Mouse (Mus musculus) layer of hippocampus, postnatal 25 days (tissue): Measurements from ENCODE around the gene Prkar2b. TPM values are rescaled to one million over a fixed set of nuclear protein-coding genes. Genes with fewer than 3 reads are reported as not detected.
A peak's percentile ranks its signal among the peaks of the same experiment; 100 is the strongest.

Experiments used
- DNase-seq, 2 experiments: peaks; one replicate each; pipeline ENCODE4 v3.0.0; 2022; ENCODE audit warnings: mixed read lengths in 2 of 2, low spot score in 1 of 2; ENCODE audit errors: extremely low spot score in 1 of 2
- total RNA-seq, 2 experiments: library from RNA; stranded (reverse); gene quantifications; 2 replicates each; pipeline ENCODE4 v1.2.3; 2021

Gene Prkar2b
- total RNA-seq, 2 experiments from 2014 or later = 38.3 to 38.9 TPM

DNA sequence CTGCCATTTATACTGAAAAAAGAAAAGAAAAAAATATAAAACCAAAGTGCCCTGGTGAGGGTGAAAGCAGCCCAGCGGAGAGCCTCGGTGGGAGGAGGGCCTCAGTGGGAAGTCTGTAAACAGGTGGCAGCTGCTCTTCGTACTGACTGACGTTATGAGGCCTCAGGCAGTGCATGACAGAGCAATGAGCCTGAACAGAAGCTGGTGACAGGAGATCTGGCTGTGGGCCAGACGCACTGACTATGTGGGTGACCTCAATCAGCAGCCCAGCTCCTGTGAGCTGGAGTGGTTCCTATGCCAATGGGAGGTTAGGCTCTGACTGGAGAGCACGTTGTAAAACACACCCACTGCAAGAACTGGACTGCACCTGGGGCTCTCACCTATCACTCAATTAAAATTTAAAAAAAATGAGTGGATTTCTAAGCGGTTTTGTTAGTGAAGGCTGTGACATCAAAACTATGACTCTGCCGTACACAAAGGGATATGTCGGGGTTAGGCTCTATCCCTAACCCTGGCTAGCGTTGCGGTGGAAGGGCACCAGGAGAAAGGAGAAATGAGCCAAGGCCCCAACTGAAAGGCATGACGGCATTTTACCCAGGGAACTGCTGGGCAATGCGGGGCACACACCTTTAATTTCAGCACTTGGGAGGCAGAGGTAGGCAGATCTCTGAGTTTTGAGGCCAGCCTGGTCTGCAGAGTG lies 87.5 kb downstream of the Prkar2b start:
- DNase-seq = peak in 1 of 2 experiments; percentile 50

DNA sequence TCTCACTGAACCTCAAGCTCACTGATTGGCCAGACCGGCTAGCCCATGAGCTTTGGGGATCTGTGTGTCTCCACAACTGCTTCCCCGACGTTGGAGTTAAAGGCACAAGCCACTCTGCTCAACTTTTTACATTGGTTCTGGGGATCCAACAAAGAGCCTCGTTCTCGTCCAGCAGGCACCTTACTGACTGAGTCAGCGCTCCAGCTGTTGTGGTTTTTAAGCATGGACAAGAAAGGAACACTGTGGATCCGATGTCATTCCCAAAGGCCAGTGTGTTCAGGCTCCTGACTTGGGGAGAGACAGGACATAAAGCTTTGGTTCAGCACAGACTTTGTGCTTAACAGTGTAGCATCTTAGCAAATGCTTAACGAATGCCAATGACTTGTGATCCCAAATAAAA lies 89.5 kb downstream of the Prkar2b start:
- no peak for DNase-seq

DNA sequence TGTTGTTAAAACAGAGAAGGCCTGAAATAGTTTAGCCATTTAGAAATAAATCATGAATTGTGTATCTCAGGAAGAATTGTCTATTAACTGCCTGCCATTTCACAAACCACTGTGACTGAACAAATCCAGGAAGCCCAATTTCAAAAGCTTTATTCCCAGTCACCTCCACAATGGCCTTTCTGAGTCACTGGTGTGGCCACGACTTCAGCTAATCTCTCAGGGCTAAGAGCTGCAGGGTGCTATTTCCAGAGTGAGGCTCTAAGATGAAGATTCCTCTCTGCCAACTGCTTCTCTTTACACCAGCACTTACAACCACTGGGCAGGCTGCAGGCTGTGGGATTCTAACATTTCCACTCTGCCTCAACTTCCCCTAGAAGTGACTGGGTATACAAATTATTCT lies 92.0 kb downstream of the Prkar2b start:
- DNase-seq = no peak

DNA sequence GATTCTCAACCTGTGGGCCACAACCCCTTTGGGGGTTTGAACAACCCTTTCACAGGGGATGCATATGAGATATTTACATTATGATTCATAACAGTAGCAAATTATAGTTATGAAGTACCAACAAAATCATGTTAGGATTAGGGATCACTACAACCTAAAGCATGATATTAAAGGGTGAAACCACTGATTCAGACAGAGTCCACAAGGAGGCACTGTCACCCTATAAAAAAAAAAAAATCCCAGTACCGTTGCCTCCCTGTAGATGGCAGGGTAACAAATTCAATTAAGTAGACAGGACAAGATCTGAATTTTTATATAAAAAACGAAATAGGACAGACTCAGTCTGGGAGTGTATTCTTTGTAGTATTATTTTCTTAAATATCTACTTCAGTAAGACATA lies 93.6 kb downstream of the Prkar2b start:
- DNase-seq = no peak

DNA sequence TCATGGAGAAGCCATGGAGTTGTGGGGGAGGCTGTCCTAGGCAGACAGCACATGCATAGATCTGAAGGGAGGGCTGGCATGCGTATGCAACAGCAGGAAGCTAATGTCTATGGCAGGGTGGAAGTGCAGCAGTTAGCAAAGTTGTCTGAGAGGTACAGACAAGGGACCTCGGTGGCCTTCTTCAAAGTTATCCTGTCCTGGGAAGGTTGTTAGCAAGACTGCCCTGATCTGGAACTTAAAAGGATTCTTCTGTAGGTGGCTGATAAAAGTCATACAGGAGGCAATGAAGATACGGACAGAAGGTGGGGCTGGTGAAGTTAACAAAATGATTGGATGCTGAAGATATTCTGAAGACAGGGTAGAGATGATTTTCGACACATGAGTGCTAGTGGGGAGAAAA lies 94.7 kb downstream of the Prkar2b start:
- DNase-seq = no peak

DNA sequence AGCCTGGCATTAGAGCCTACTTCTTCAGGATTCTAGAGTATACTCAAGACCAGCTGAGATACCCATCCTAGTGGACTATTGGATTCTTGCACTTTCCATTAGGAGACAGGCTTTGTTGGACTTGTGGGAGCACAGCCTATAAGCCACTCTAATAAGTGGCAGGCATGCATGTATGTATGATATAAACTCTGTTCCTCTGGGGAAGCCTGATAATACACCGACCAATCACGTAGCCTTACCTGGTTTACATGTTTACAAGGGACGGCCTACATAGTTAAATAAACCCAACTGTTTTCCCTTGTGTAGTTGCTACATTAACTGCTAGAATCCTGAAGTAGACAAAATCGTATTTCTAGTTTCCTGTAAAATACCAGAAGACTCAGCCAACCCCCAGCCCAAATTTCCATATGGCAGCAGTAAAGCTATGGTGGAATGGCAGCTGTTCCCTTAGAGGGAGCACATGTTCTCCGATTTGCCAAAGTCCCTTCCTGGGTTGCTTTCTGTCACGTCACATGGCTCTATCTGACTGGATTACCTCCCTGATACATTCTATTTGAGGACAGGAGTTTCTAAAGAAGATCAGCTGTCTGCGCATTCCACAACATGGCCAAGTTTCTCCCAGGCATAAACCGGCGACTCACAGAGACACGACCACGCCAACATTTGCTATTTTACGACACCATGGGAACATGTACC lies 95.4 kb downstream of the Prkar2b start:
- no peak for DNase-seq

DNA sequence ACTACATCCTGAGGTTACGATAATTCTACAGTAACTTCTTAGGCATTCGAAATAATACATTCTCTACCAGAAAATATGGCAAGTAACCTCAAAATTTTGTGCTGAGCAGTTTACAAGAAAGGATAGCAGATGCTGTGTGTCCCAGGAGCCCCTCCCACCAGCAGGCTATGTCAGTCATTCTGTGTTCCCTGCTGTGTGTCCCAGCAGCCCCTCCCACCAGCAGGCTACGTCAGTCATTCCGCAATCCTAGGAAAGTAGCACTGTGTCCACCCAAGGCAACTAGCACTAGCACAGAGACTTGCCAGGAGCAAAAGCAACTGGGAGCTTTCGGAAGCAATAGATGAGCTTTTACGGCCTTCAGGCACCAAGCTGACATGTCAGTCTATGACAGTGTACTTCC lies 97.0 kb downstream of the Prkar2b start:
- DNase-seq = no peak

DNA sequence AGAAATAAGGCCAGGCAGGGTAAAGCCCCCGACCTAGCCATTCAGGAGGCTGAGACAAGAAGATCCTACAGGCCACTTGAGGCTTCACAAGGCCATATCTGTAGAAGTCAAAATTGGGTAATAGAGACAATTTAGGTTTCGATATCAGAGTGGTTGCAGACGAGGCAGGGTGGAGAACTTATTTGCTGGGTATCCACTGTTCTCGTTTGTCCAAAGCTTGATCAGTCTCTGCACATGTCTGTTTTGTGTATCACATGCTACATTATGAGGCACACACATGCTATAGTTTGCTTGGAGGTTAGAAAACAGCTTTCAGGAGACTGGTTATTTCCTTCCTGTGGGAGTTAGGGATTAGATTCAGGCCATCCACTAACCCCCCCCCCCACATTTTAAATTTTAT lies 105.3 kb downstream of the Prkar2b start:
- DNase-seq = no peak

DNA sequence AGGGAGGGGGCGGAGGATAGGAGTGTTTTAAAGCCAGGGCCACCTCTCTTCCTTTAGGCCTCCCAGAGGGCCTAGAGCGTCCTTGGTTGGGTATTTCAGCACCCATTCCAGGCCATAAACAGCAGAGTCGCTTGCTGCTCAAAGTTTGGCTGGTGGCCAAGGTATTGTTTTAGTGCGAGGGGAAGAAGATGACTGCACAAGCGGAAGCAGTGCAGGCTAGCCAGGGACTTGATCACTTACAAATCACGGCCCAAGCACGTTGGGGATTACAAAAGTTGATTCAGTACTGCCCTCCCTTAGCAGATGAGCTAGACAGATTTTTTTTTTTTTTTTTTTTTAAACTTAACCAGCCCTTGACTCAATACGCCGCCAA lies 110.5 kb downstream of the Prkar2b start:
- DNase-seq = peak in 1 of 2 experiments; percentile 60

DNA sequence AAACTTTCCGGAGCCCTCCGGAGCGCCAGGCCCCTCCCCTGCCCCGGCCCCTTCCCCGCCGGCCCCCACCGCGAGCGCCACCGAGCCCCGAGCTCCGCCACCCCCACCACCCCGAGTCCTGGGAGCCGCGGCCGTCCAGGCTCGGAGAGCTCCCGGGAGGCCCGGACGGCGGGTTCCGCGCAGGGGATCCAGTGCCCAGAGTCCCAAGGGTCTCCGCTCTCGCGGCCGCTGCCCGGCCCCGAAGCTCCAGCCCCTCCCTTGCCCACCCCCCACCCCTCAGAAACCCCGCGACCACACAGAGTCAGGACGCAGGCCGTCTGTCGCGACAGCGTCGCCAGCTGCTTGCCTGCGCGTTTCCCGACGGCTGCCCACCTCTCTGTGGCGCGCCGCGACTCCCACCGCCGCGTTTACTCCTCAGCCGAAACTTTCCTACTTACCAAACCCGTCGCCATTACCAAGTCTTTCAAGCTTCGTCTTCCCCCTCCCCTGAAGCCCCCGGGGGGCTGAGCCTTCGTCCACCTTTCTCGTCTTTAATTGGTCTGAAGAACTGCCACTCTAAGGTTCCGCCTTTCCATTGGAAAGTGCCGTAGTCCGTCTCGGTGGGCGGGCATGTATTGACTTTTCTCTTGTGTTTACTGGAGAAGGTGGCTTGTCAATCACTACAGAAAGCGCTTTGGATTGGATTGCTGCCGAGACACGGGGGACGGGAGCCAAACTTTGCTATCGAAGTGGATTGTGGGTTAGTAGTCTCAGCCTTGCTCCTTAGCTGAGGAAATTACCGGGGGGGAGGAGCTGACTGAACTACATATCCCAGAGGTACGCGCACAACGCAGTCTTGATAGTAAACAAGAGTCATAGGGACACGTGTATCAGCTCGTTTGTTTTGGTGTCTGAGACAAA lies 111.1 kb downstream of the Prkar2b start, which contains the start of gene Hbp1:
Hbp1 (minus strand) TSS at position 777 of the 900 bp plus-strand sequence.
- DNase-seq = peak; percentile 97 to 98

DNA sequence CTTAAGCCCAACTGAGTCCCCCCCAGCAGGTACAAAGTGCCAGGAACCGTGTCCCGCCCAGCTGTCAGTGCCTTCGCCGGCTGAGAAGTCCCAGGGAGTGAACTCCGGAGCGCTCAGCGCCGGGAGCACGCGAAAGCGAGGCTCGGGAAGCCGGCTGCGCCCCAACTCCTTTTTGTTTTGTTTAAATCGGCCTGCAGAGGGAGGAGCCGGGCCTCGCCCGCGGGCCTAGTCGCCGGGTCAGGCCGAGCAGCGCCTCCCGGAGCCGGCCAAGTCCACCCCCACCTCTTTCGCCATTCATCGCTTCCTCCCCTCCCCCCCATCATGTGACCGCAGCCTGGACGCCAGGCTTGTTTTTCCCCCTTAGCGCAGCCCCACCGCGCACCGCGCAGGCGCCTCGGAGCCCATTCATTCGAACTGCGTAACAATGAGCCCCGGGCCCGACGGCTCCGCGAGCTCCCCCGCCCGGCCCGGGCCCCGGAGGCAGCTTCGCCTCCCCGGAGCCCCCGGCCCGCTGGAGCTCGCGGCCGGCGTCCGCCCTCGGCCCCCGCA lies 111.8 kb downstream of the Prkar2b start:
- DNase-seq = peak; percentile 80 to 81

DNA sequence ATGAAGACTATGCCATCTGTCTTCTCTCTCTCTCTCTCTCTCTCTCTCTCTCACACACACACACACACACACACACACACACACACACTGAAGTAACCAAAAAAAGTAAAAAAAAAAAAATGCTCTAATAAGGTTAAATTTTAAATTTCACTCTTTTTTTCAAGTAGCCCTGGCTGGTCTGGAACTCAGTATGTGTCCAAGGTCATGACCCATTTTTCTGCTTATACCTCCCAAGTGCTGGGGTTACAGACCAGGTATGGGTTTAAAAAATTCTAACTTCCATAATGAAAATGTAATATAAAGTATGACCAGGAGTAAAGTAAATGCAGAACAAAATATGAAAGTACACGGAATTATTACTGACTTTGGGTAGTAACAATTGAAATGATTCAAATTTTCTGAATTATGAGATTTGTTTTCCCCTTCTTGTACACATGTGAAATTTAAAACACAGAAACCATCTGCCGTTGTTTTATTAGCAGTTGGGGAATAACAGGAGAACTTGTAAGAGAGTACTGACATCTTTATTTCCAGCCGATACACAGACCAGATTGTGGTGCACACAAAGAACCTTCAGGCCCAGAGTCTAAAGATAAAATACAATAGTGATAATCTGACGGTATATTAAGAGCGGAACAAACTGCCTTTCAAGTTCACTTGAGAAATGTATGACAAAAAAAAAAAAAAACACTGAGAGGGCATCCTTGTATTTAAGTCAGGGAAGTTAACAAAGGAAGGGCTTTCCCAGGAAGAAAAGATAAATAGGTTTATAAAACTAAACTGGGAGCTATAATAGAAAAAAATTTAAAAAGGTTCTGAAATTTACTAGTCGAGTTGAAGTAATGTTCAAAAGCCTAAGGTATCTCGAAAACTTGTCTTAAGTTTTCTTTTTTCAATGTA lies 112.7 kb downstream of the Prkar2b start:
- DNase-seq = no peak

DNA sequence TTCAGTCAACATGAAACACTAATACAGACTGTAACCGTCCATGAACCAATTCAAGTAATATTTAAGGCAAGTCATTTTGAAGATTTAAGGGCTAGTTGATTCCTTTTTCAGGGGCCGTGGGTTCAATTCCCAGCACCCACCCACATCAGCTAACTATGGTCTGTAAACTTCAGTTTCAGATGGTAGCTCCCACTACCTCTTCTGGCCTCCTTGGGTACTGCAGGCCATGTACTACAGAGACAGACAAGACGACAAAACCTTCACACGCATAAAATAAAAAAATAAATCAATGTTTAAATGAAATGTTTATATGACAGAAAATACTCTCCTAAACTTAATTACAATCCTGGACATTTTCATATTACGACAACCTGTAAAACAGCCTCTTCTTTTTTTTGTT lies 113.6 kb downstream of the Prkar2b start:
- DNase-seq = no peak

DNA sequence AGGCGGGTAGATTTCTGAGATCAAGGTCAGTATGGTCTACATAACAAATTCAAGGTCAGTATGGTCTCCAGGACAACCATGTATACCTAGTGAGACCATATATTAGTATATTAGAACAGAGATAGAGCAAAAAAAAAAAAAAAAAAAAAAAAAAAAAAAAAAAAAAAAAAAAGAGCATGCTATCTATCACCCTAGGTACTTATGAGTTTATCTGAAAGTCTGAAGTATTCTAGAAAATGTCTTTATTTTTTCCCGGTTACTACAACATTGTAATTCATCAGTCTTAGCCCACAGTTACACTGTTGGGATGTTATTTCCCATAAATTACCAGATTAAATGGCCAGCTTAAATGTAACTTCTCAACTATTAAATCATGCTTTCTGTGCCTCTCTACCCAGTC lies 116.7 kb downstream of the Prkar2b start:
- no peak for DNase-seq

DNA sequence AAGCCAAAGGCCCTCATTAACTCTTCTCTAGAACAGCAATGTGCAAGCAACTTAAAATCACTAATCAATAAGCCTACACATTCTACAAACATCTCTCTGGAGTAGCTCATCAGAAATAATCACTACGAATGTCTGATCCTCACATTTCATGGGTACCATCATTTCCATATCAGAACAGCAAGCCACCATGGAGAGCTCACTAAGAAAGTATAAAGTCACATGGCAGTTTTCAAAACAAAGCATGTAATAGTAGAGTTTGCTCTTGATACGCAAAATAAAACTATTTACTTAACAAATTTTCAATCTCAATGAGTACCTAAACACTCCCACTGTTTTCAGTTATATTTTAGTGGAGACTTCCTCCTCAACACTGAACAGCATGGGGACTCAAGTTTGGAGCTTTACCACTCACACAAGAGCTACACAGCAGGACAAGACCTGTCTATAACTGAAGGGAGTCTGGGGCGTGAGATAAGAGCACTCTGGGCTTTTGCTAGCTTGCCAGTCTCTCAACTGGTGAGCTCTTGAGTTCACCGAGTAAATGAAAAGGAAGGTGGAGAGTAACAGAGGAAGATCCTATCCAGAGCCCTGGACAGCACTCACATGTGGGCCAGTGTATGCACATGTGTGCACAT lies 118.0 kb downstream of the Prkar2b start:
- no peak for DNase-seq

DNA sequence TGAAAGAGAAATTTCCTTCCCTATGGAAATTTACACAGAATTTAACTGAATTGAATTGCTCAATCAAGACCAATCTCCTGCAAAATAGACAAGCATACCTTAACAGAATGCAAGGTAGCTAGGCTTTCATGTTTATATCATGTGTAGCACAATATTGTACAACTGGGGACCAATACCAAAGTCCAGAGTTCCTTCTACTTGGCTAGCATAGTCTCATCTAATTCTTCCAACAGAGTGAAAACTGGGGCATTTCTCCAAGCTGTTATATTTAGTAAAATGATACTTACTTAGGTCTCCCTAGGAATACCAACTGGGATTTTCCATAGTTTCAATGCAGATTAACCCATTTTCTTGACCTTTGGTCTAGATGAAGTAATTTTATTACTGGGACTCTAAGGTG lies 122.1 kb downstream of the Prkar2b start:
- DNase-seq = no peak

DNA sequence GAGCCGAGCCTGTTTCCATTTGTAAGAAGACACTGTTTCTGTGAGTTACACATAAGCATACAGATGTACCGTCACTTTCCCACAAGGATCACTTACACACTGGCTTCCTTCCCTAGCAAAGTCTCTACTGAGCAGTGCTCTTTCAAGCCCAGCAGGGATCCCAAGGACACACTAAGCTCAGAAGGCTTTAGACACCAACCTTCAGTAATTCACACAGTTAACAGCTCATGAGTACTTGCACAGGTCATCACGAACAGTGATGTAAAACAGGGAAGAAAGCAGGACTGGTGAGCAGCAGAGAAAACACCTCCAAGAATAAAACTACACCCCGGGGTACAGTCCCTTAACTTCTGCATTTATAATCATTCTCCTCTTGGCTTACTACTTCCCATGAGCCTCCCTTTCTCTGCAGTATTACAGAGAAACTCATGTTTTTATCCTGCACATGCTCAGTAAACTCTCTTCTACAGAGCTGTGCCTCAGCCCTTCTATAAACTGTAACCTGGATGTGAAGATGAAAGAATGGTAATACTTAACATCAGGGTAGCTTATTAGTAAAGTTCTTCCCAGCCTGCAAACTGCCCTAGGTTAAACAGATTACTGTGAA lies 122.6 kb downstream of the Prkar2b start:
- DNase-seq = no peak

DNA sequence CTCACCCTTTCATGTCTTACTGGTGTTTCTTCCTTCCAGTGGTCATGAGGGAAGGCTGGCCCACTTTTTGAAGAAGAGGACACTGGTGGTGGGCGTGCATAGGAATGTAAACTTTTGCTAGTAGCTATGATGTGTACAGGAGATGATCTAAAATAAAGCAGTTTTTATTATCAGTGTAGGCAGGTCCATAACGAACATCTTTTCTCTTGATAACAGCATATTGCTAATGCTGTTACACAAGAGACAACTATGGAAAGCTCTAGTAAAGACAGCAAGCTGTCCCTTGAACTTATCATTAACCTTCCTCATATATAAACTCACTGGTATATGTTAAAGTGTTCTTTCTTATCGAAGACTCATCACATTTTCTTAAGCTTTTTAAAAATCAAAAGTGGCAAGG lies 123.5 kb downstream of the Prkar2b start:
- no peak for DNase-seq
